Mouse (Mus musculus): ENCODE data around the gene 2510009E07Rik. TPM values are rescaled to one million over a fixed set of nuclear protein-coding genes. Genes with fewer than 3 reads are reported as not detected.
A peak's percentile ranks its signal among the peaks of the same experiment; 100 is the strongest.

The 2510009E07Rik gene
- polyA plus RNA-seq, 1 experiment from 2014 or later = 23.2 TPM

GRCm38 (mm10) chr16:21655961-21656360 is 38.5 kb downstream of the 2510009E07Rik start:
- Histone ChIP-seq H3K27ac (replicated peaks in 1 of 2; ENCODE audit: control insufficient read depth in 1 of 2, insufficient read depth in 1 of 2, low read depth in 2 of 2, low read length in 2 of 2) (peak overlapping the region in 1 of 2 experiments; percentile 33; a peak in 2 of 4 replicates), H3K4me3 (ENCODE audit: control insufficient read depth in 1 of 2, insufficient read depth in 1 of 2, low read depth in 1 of 2, low read length in 2 of 2) (no peak overlapping the region), H3K27me3 (ENCODE audit: control insufficient read depth, insufficient read depth, low read length) (no peaks in the 10 kb centered on the region), H3K4me2 (ENCODE audit: low read length) (no peak overlapping the region), H3K4me1 (ENCODE audit: control insufficient read depth in 2 of 2, insufficient read depth in 2 of 2, low read length in 2 of 2) (peaks cover 5 to 13% of the 10 kb centered on the region in 2 experiments), H3K9ac (ENCODE audit: low read length) (no peak overlapping the region), H3K36me3 (ENCODE audit: control insufficient read depth, insufficient read depth, low read length) (peaks cover 29% of the 10 kb centered on the region), H3K9me3 (ENCODE audit: control insufficient read depth, low read length) (peaks cover 4% of the 10 kb centered on the region; the same call in 1 of the 2 replicates)
- 71% methylated on average over 9 of the region's 9 CpGs for WGBS
- ATAC-seq (ENCODE audit: insufficient number of reproducible peaks, insufficient read depth, low FRiP score, low read depth) = no peak

- Histone ChIP-seq H3K36me3 (ENCODE audit: control insufficient read depth, insufficient read depth, low read length) (peaks cover 33% of the 10 kb centered on the region), H3K4me2 (ENCODE audit: low read length) (no peak overlapping the region), H3K9me3 (ENCODE audit: control insufficient read depth, low read length) (peaks cover 4% of the 10 kb centered on the region; the same call in 1 of the 2 replicates), H3K9ac (ENCODE audit: low read length) (no peak overlapping the region), H3K4me1 (ENCODE audit: control insufficient read depth in 2 of 2, insufficient read depth in 2 of 2, low read length in 2 of 2) (peaks cover 5 to 13% of the 10 kb centered on the region in 2 experiments), H3K4me3 (ENCODE audit: control insufficient read depth in 1 of 2, insufficient read depth in 1 of 2, low read depth in 1 of 2, low read length in 2 of 2) (no peak overlapping the region), H3K27ac (replicated peaks in 1 of 2; ENCODE audit: control insufficient read depth in 1 of 2, insufficient read depth in 1 of 2, low read depth in 2 of 2, low read length in 2 of 2) (peak overlapping the region in 1 of 2 experiments; percentile 33; a peak in 1 of 4 replicates), H3K27me3 (ENCODE audit: control insufficient read depth, insufficient read depth, low read length) (no peaks in the 10 kb centered on the region)
- no peak for ATAC-seq (ENCODE audit: insufficient number of reproducible peaks, insufficient read depth, low FRiP score, low read depth)
- WGBS = 19% methylated on average over 6 of the region's 6 CpGs
These were observed 39.2 kb downstream of the 2510009E07Rik start for GRCm38 (mm10) chr16:21655291-21655690.

GRCm38 (mm10) chr16:21654384-21654783 is 40.1 kb downstream of the 2510009E07Rik start:
- ATAC-seq (ENCODE audit: insufficient number of reproducible peaks, insufficient read depth, low FRiP score, low read depth) = no peak
- H3K27me3 ChIP-seq (ENCODE audit: control insufficient read depth, insufficient read depth, low read length) = no peaks in the 10 kb centered on the region

GRCm38 (mm10) chr16:21653151-21653550 is 41.3 kb downstream of the 2510009E07Rik start:
- no peak overlapping the region for H3K9ac ChIP-seq (ENCODE audit: low read length)
- ATAC-seq (ENCODE audit: insufficient number of reproducible peaks, insufficient read depth, low FRiP score, low read depth) = no peak
- peaks cover 5 to 13% of the 10 kb centered on the region in 2 experiments for H3K4me1 ChIP-seq (ENCODE audit: control insufficient read depth in 2 of 2, insufficient read depth in 2 of 2, low read length in 2 of 2)
- peaks cover 36% of the 10 kb centered on the region for H3K36me3 ChIP-seq (ENCODE audit: control insufficient read depth, insufficient read depth, low read length)
- H3K4me2 ChIP-seq (ENCODE audit: low read length) = no peak overlapping the region
- no peak overlapping the region for H3K27ac ChIP-seq (replicated peaks in 1 of 2; ENCODE audit: control insufficient read depth in 1 of 2, insufficient read depth in 1 of 2, low read depth in 2 of 2, low read length in 2 of 2)
- H3K4me3 ChIP-seq (ENCODE audit: control insufficient read depth in 1 of 2, insufficient read depth in 1 of 2, low read depth in 1 of 2, low read length in 2 of 2) = no peak overlapping the region
- H3K9me3 ChIP-seq (ENCODE audit: control insufficient read depth, low read length) = no peaks in the 10 kb centered on the region
- H3K27me3 ChIP-seq (ENCODE audit: control insufficient read depth, insufficient read depth, low read length) = no peaks in the 10 kb centered on the region
- WGBS = 81% methylated on average over 15 of the region's 15 CpGs

More at GRCm38 (mm10) chr16:21654384-21654783, 40.1 kb downstream of the 2510009E07Rik start:
- peaks cover 5 to 13% of the 10 kb centered on the region in 2 experiments for H3K4me1 ChIP-seq (ENCODE audit: control insufficient read depth in 2 of 2, insufficient read depth in 2 of 2, low read length in 2 of 2)
- H3K9me3 ChIP-seq (ENCODE audit: control insufficient read depth, low read length) = peaks cover 4% of the 10 kb centered on the region; the same call in 1 of the 2 replicates
- no peak overlapping the region for H3K9ac ChIP-seq (ENCODE audit: low read length)
- no peak overlapping the region for H3K27ac ChIP-seq (replicated peaks in 1 of 2; ENCODE audit: control insufficient read depth in 1 of 2, insufficient read depth in 1 of 2, low read depth in 2 of 2, low read length in 2 of 2)
- H3K4me3 ChIP-seq (ENCODE audit: control insufficient read depth in 1 of 2, insufficient read depth in 1 of 2, low read depth in 1 of 2, low read length in 2 of 2) = no peak overlapping the region
- no peak overlapping the region for H3K4me2 ChIP-seq (ENCODE audit: low read length)
- H3K36me3 ChIP-seq (ENCODE audit: control insufficient read depth, insufficient read depth, low read length) = peaks cover 36% of the 10 kb centered on the region
- 80% methylated on average over 5 of the region's 5 CpGs for WGBS

- WGBS = 77% methylated on average over 4 of the region's 4 CpGs
- Histone ChIP-seq H3K36me3 (ENCODE audit: control insufficient read depth, insufficient read depth, low read length) (peaks cover 36% of the 10 kb centered on the region), H3K9ac (ENCODE audit: low read length) (no peak overlapping the region), H3K4me1 (ENCODE audit: control insufficient read depth in 2 of 2, insufficient read depth in 2 of 2, low read length in 2 of 2) (peaks cover 8 to 22% of the 10 kb centered on the region in 2 experiments), H3K4me3 (ENCODE audit: control insufficient read depth in 1 of 2, insufficient read depth in 1 of 2, low read depth in 1 of 2, low read length in 2 of 2) (no peak overlapping the region), H3K9me3 (ENCODE audit: control insufficient read depth, low read length) (no peaks in the 10 kb centered on the region), H3K27me3 (ENCODE audit: control insufficient read depth, insufficient read depth, low read length) (no peaks in the 10 kb centered on the region), H3K27ac (replicated peaks in 1 of 2; ENCODE audit: control insufficient read depth in 1 of 2, insufficient read depth in 1 of 2, low read depth in 2 of 2, low read length in 2 of 2) (no peak overlapping the region), H3K4me2 (ENCODE audit: low read length) (no peak overlapping the region)
- ATAC-seq (ENCODE audit: insufficient number of reproducible peaks, insufficient read depth, low FRiP score, low read depth) = no peak
These were observed 43.3 kb downstream of the 2510009E07Rik start for GRCm38 (mm10) chr16:21651161-21651560.

GRCm38 (mm10) chr16:21650289-21650688 is 44.2 kb downstream of the 2510009E07Rik start:
- Histone ChIP-seq H3K9me3 (ENCODE audit: control insufficient read depth, low read length) (no peaks in the 10 kb centered on the region), H3K27me3 (ENCODE audit: control insufficient read depth, insufficient read depth, low read length) (no peaks in the 10 kb centered on the region), H3K27ac (replicated peaks in 1 of 2; ENCODE audit: control insufficient read depth in 1 of 2, insufficient read depth in 1 of 2, low read depth in 2 of 2, low read length in 2 of 2) (no peak overlapping the region), H3K36me3 (ENCODE audit: control insufficient read depth, insufficient read depth, low read length) (peaks cover 36% of the 10 kb centered on the region), H3K4me1 (ENCODE audit: control insufficient read depth in 2 of 2, insufficient read depth in 2 of 2, low read length in 2 of 2) (peaks cover 10 to 23% of the 10 kb centered on the region in 2 experiments), H3K9ac (ENCODE audit: low read length) (no peak overlapping the region), H3K4me2 (ENCODE audit: low read length) (no peak overlapping the region), H3K4me3 (ENCODE audit: control insufficient read depth in 1 of 2, insufficient read depth in 1 of 2, low read depth in 1 of 2, low read length in 2 of 2) (no peak overlapping the region)
- 84% methylated on average over 3 of the region's 3 CpGs for WGBS
- no peak for ATAC-seq (ENCODE audit: insufficient number of reproducible peaks, insufficient read depth, low FRiP score, low read depth)

GRCm38 (mm10) chr16:21648800-21649199 is 45.7 kb downstream of the 2510009E07Rik start:
- no peak for ATAC-seq (ENCODE audit: insufficient number of reproducible peaks, insufficient read depth, low FRiP score, low read depth)
- 69% methylated on average over 4 of the region's 4 CpGs for WGBS
- no peak overlapping the region for H3K27ac ChIP-seq (replicated peaks in 1 of 2; ENCODE audit: control insufficient read depth in 1 of 2, insufficient read depth in 1 of 2, low read depth in 2 of 2, low read length in 2 of 2)
- H3K27me3 ChIP-seq (ENCODE audit: control insufficient read depth, insufficient read depth, low read length) = no peaks in the 10 kb centered on the region
- H3K4me2 ChIP-seq (ENCODE audit: low read length) = no peak overlapping the region
- H3K9ac ChIP-seq (ENCODE audit: low read length) = no peak overlapping the region
- no peaks in the 10 kb centered on the region for H3K9me3 ChIP-seq (ENCODE audit: control insufficient read depth, low read length)
- H3K36me3 ChIP-seq (ENCODE audit: control insufficient read depth, insufficient read depth, low read length) = peaks cover 36% of the 10 kb centered on the region
- H3K4me3 ChIP-seq (ENCODE audit: control insufficient read depth in 1 of 2, insufficient read depth in 1 of 2, low read depth in 1 of 2, low read length in 2 of 2) = no peak overlapping the region
- H3K4me1 ChIP-seq (ENCODE audit: control insufficient read depth in 2 of 2, insufficient read depth in 2 of 2, low read length in 2 of 2) = peaks cover 19 to 31% of the 10 kb centered on the region in 2 experiments

- Histone ChIP-seq H3K4me2 (ENCODE audit: low read length) (no peak overlapping the region), H3K36me3 (ENCODE audit: control insufficient read depth, insufficient read depth, low read length) (peaks cover 21% of the 10 kb centered on the region), H3K27ac (replicated peaks in 1 of 2; ENCODE audit: control insufficient read depth in 1 of 2, insufficient read depth in 1 of 2, low read depth in 2 of 2, low read length in 2 of 2) (no peak overlapping the region), H3K4me3 (ENCODE audit: control insufficient read depth in 1 of 2, insufficient read depth in 1 of 2, low read depth in 1 of 2, low read length in 2 of 2) (no peak overlapping the region), H3K9ac (ENCODE audit: low read length) (no peak overlapping the region), H3K4me1 (ENCODE audit: control insufficient read depth in 2 of 2, insufficient read depth in 2 of 2, low read length in 2 of 2) (peaks cover 29 to 47% of the 10 kb centered on the region in 2 experiments), H3K27me3 (ENCODE audit: control insufficient read depth, insufficient read depth, low read length) (no peaks in the 10 kb centered on the region), H3K9me3 (ENCODE audit: control insufficient read depth, low read length) (no peaks in the 10 kb centered on the region)
- no peak for ATAC-seq (ENCODE audit: insufficient number of reproducible peaks, insufficient read depth, low FRiP score, low read depth)
- whole genome bisulfite sequencing = 76% methylated on average over 3 of the region's 3 CpGs
These were observed 48.0 kb downstream of the 2510009E07Rik start for GRCm38 (mm10) chr16:21646496-21646895.
